Mouse (Mus musculus) heart, postnatal 0 days (tissue): ENCODE data around the gene Src. TPM values are rescaled to one million over a fixed set of nuclear protein-coding genes. Genes with fewer than 3 reads are reported as not detected.
"Not testable (repeated sequence)": the region's sequence is repeated elsewhere in the genome, so short reads cannot be mapped to it uniquely, and the experiment has no call there.

Experiments used
- ATAC-seq: fragments of 200-750 bp; cut with Nextera tagmentation; 2 replicates; pipeline ENCODE4 v1.8.0; 2017; ENCODE audit warnings: low read depth, moderate number of reproducible peaks, moderate library complexity; ENCODE audit not compliant: insufficient read depth
- DNase-seq: peaks from one replicate; pipeline ENCODE4 v3.0.0-alpha.2; 2016; ENCODE audit warnings: low spot score
- H3K27ac ChIP-seq: fragments of 300-500 bp; sonication (generic); 2 replicates; pipeline ENCODE4 v1.5.1; 2014; ENCODE audit warnings: low read depth, mild to moderate bottlenecking
- H3K27me3 ChIP-seq: fragments of 300-500 bp; sonication (generic); 2 replicates; pipeline ENCODE4 v1.6.1; 2014; ENCODE audit warnings: low read length, mixed read lengths; ENCODE audit not compliant: control insufficient read depth, insufficient read depth
- H3K36me3 ChIP-seq: fragments of 300-500 bp; sonication (generic); replicated peaks from 2 replicates; pipeline ENCODE4 v1.6.1; 2014; ENCODE audit warnings: low read length, mixed read lengths; ENCODE audit not compliant: control insufficient read depth, insufficient read depth
- H3K4me1 ChIP-seq: fragments of 300-500 bp; sonication (generic); 2 replicates; pipeline ENCODE4 v1.6.1; 2014; ENCODE audit warnings: antibody characterized with exemption; ENCODE audit not compliant: control insufficient read depth, insufficient read depth
- H3K4me2 ChIP-seq: fragments of 300-500 bp; sonication (generic); 2 replicates; pipeline ENCODE4 v1.6.1; 2014; ENCODE audit warnings: low read depth, mild to moderate bottlenecking, low read length, moderate library complexity
- H3K4me3 ChIP-seq: fragments of 300-500 bp; sonication (generic); 2 replicates; pipeline ENCODE4 v1.5.1; 2014; ENCODE audit warnings: low read depth, low read length
- H3K9ac ChIP-seq: fragments of 300-500 bp; sonication (generic); replicated peaks from 2 replicates; pipeline ENCODE4 v1.6.1; 2014; ENCODE audit warnings: low read depth, low read length, mixed read lengths
- H3K9me3 ChIP-seq: fragments of 300-500 bp; sonication (generic); replicated peaks from 2 replicates; pipeline ENCODE4 v1.6.1; 2016; ENCODE audit warnings: low read length; ENCODE audit not compliant: control insufficient read depth
- CTCF ChIP-seq: IDR thresholded peaks from 2 replicates; pipeline ENCODE4 v1.5.1; 2016; ENCODE audit warnings: antibody characterized with exemption, control low read depth, low read depth
- EP300 ChIP-seq: IDR thresholded peaks from 2 replicates; pipeline ENCODE4 v1.6.1; 2016; ENCODE audit warnings: antibody characterized with exemption, low read depth
- WGBS: fragments of 180-500 bp; shearing (Covaris S2); extraction: QIAGEN DNeasy Blood & Tissue Kit; methylation state at CpG from one replicate; pipeline ENCODE4 v1.1.7; 2014; 5-methylcytosine and 5-hydroxymethylcytosine counted together
- polyA plus RNA-seq: library from polyadenylated mRNA; unstranded; fragments of >200 nt; fragmentation: Nextera tagmentation; extraction: Ambion mirVana; gene quantifications from 2 replicates; pipeline ENCODE4 v1.2.1, GENCODE M21; 2015
- total RNA-seq: library from RNA; depleted of rRNA; stranded (reverse); fragments of >200 nt; gene quantifications from 2 replicates; pipeline ENCODE4 v1.2.3, GENCODE M21; 2014; ENCODE audit warnings: low replicate concordance

The Src gene
- total and polyA plus RNA-seq, 2 experiments from 2014 or later, result 2.9 to 14.2 TPM

GRCm38 (mm10) chr2:157376995-157377394, 41.2 kb upstream of the Src start:
- Histone ChIP-seq H3K27me3 (no peaks in the 10 kb centered on the region), H3K36me3 (peaks cover 20% of the 10 kb centered on the region), H3K4me1 (peaks cover 19% of the 10 kb centered on the region), H3K9ac (no peak overlapping the region), H3K4me3 (no peak overlapping the region), H3K27ac (no peak overlapping the region), H3K4me2 (no peak overlapping the region), H3K9me3 (no peaks in the 10 kb centered on the region)
- ATAC-seq (no peak), DNase-seq (no peak)
- no peak for TF ChIP-seq CTCF
- TF ChIP-seq EP300, result no peak
- whole genome bisulfite sequencing, result 69% methylated on average over 3 of the region's 3 CpGs

GRCm38 (mm10) chr2:157384836-157385235, 33.4 kb upstream of the Src start:
- Histone ChIP-seq H3K27ac (no peak overlapping the region), H3K27me3 (no peaks in the 10 kb centered on the region), H3K4me3 (no peak overlapping the region), H3K9me3 (no peaks in the 10 kb centered on the region), H3K9ac (no peak overlapping the region), H3K36me3 (peaks cover 25% of the 10 kb centered on the region), H3K4me2 (no peak overlapping the region), H3K4me1 (no peaks in the 10 kb centered on the region)
- no peak for ATAC-seq
- WGBS, result 80% methylated on average over 4 of the region's 4 CpGs
- TF ChIP-seq EP300 (no peak), CTCF (no peak)
- DNase-seq, result no peak

- H3K4me1 ChIP-seq, H3K9ac ChIP-seq, H3K27me3 ChIP-seq, ATAC-seq, H3K36me3 ChIP-seq, H3K9me3 ChIP-seq, H3K27ac ChIP-seq, H3K4me3 ChIP-seq, DNase-seq, H3K4me2 ChIP-seq: not testable (repeated sequence)
- 98% methylated on average over 14 of the region's 14 CpGs for WGBS
Measured at GRCm38 (mm10) chr2:157388901-157389590, 29.2 kb upstream of the Src start.

- no peak for TF ChIP-seq CTCF
- no peak for TF ChIP-seq EP300
- Histone ChIP-seq H3K4me3 (no peak overlapping the region), H3K36me3 (0 out of 2 replicates have a peak, but pooled peaks cover 7% of the 10 kb centered on the region), H3K4me1 (no peaks in the 10 kb centered on the region), H3K9me3 (no peaks in the 10 kb centered on the region), H3K27ac (no peak overlapping the region), H3K27me3 (no peaks in the 10 kb centered on the region), H3K4me2 (no peak overlapping the region), H3K9ac (no peak overlapping the region)
- 85% methylated on average over 7 of the region's 7 CpGs for WGBS
- DNase-seq, result no peak
- ATAC-seq, result no peak
Measured at GRCm38 (mm10) chr2:157389591-157389921, 28.7 kb upstream of the Src start.

GRCm38 (mm10) chr2:157392331-157392730, 25.9 kb upstream of the Src start:
- Histone ChIP-seq H3K36me3 (peaks cover 19% of the 10 kb centered on the region), H3K9ac (no peak overlapping the region), H3K27ac (no peak overlapping the region), H3K27me3 (no peaks in the 10 kb centered on the region), H3K4me3 (no peak overlapping the region), H3K9me3 (no peaks in the 10 kb centered on the region), H3K4me1 (no peaks in the 10 kb centered on the region), H3K4me2 (no peak overlapping the region)
- no peak for TF ChIP-seq EP300
- no peak for TF ChIP-seq CTCF
- ATAC-seq (no peak), DNase-seq (no peak)
- WGBS, result 92% methylated on average over 2 of the region's 2 CpGs

GRCm38 (mm10) chr2:157393549-157393948, 24.7 kb upstream of the Src start:
- DNase-seq (no peak), ATAC-seq (no peak)
- Histone ChIP-seq H3K36me3 (peaks cover 27% of the 10 kb centered on the region), H3K4me1 (no peaks in the 10 kb centered on the region), H3K27ac (no peak overlapping the region), H3K4me3 (no peak overlapping the region), H3K9me3 (no peaks in the 10 kb centered on the region), H3K27me3 (no peaks in the 10 kb centered on the region), H3K4me2 (no peak overlapping the region), H3K9ac (no peak overlapping the region)
- 95% methylated on average over 4 of the region's 4 CpGs for WGBS
- TF ChIP-seq CTCF, result no peak
